Mouse (Mus musculus): Measurements from ENCODE around the gene Rpl19. TPM values are rescaled to one million over a fixed set of nuclear protein-coding genes. Genes with fewer than 3 reads are reported as not detected.

Rpl19 gene
- polyA plus RNA-seq, 1 experiment from 2014 or later, result 942 TPM

- Histone ChIP-seq H3K27me3 (ENCODE audit: control insufficient read depth, insufficient read depth, low read length) (peaks cover 6% of the 10 kb centered on the region; the same call in 1 of the 2 replicates), H3K4me3 (replicated peaks; ENCODE audit: low read length) (0 out of 2 replicates have a peak overlapping the region, but pooled peaks have one; percentile 1), H3K4me2 (ENCODE audit: low read depth, low read length) (peak overlapping the region; percentile 39), H3K36me3 (ENCODE audit: control insufficient read depth, insufficient read depth, low read length) (no peaks in the 10 kb centered on the region), H3K4me1 (ENCODE audit: control insufficient read depth, insufficient read depth, low read length) (peaks cover 6% of the 10 kb centered on the region; the same call in 1 of the 2 replicates), H3K27ac (ENCODE audit: low read length) (no peak overlapping the region), H3K9ac (ENCODE audit: low read length) (no peak overlapping the region), H3K9me3 (replicated peaks; ENCODE audit: control insufficient read depth, low read length) (no peaks in the 10 kb centered on the region)
- WGBS, result 51% methylated on average over 17 of the region's 17 CpGs
- ATAC-seq (ENCODE audit: insufficient read depth, low FRiP score), result no peak
Observed at GRCm38 (mm10) chr11:98003171-98003671, 23.3 kb upstream of the Rpl19 start.

- WGBS, result 65% methylated on average over 8 of the region's 8 CpGs
- Histone ChIP-seq H3K4me1 (ENCODE audit: control insufficient read depth, insufficient read depth, low read length) (peaks cover 6% of the 10 kb centered on the region; the same call in 1 of the 2 replicates), H3K4me3 (replicated peaks; ENCODE audit: low read length) (no peak overlapping the region), H3K9ac (ENCODE audit: low read length) (no peak overlapping the region), H3K9me3 (replicated peaks; ENCODE audit: control insufficient read depth, low read length) (no peaks in the 10 kb centered on the region), H3K36me3 (ENCODE audit: control insufficient read depth, insufficient read depth, low read length) (no peaks in the 10 kb centered on the region), H3K4me2 (ENCODE audit: low read depth, low read length) (no peak overlapping the region), H3K27ac (ENCODE audit: low read length) (no peak overlapping the region), H3K27me3 (ENCODE audit: control insufficient read depth, insufficient read depth, low read length) (peaks cover 6% of the 10 kb centered on the region; the same call in 1 of the 2 replicates)
- ATAC-seq (ENCODE audit: insufficient read depth, low FRiP score), result no peak
Observed at GRCm38 (mm10) chr11:98004161-98004560, 22.3 kb upstream of the Rpl19 start.

GRCm38 (mm10) chr11:98005076-98005475 lies 21.4 kb upstream of the Rpl19 start:
- Histone ChIP-seq H3K4me1 (ENCODE audit: control insufficient read depth, insufficient read depth, low read length) (peaks cover 6% of the 10 kb centered on the region; the same call in 1 of the 2 replicates), H3K9ac (ENCODE audit: low read length) (no peak overlapping the region), H3K27ac (ENCODE audit: low read length) (no peak overlapping the region; the same call in 1 of the 2 replicates), H3K36me3 (ENCODE audit: control insufficient read depth, insufficient read depth, low read length) (no peaks in the 10 kb centered on the region), H3K4me2 (ENCODE audit: low read depth, low read length) (0 out of 2 replicates have a peak overlapping the region, but pooled peaks have one; percentile 12), H3K4me3 (replicated peaks; ENCODE audit: low read length) (no peak overlapping the region), H3K9me3 (replicated peaks; ENCODE audit: control insufficient read depth, low read length) (no peaks in the 10 kb centered on the region), H3K27me3 (ENCODE audit: control insufficient read depth, insufficient read depth, low read length) (peaks cover 5% of the 10 kb centered on the region; the same call in 1 of the 2 replicates)
- ATAC-seq (ENCODE audit: insufficient read depth, low FRiP score), result peak; percentile 54
- WGBS, result 50% methylated on average over 13 of the region's 13 CpGs

GRCm38 (mm10) chr11:98005686-98006085 lies 20.8 kb upstream of the Rpl19 start:
- no peak overlapping the region for H3K9ac ChIP-seq (ENCODE audit: low read length)
- H3K36me3 ChIP-seq (ENCODE audit: control insufficient read depth, insufficient read depth, low read length), result no peaks in the 10 kb centered on the region
- H3K4me3 ChIP-seq (replicated peaks; ENCODE audit: low read length), result no peak overlapping the region
- no peak for ATAC-seq (ENCODE audit: insufficient read depth, low FRiP score)
- no peaks in the 10 kb centered on the region for H3K9me3 ChIP-seq (replicated peaks; ENCODE audit: control insufficient read depth, low read length)
- H3K27ac ChIP-seq (ENCODE audit: low read length), result no peak overlapping the region; the same call in 1 of the 2 replicates
- 81% methylated on average over 10 of the region's 10 CpGs for WGBS
- H3K4me2 ChIP-seq (ENCODE audit: low read depth, low read length), result no peak overlapping the region
- peaks cover 6% of the 10 kb centered on the region; the same call in 1 of the 2 replicates for H3K4me1 ChIP-seq (ENCODE audit: control insufficient read depth, insufficient read depth, low read length)
- H3K27me3 ChIP-seq (ENCODE audit: control insufficient read depth, insufficient read depth, low read length), result no peaks in the 10 kb centered on the region; the same call in 1 of the 2 replicates

GRCm38 (mm10) chr11:98008087-98008486 lies 18.4 kb upstream of the Rpl19 start:
- H3K27me3 ChIP-seq (ENCODE audit: control insufficient read depth, insufficient read depth, low read length), result no peaks in the 10 kb centered on the region
- no peaks in the 10 kb centered on the region for H3K36me3 ChIP-seq (ENCODE audit: control insufficient read depth, insufficient read depth, low read length)
- 76% methylated on average over 11 of the region's 11 CpGs for WGBS
- no peak for ATAC-seq (ENCODE audit: insufficient read depth, low FRiP score)
- no peaks in the 10 kb centered on the region for H3K9me3 ChIP-seq (replicated peaks; ENCODE audit: control insufficient read depth, low read length)
- no peak overlapping the region for H3K4me3 ChIP-seq (replicated peaks; ENCODE audit: low read length)
- H3K27ac ChIP-seq (ENCODE audit: low read length), result no peak overlapping the region
- no peak overlapping the region for H3K4me2 ChIP-seq (ENCODE audit: low read depth, low read length)
- no peak overlapping the region for H3K9ac ChIP-seq (ENCODE audit: low read length)
- 0 out of 2 replicates have a peak, but pooled peaks cover 2% of the 10 kb centered on the region for H3K4me1 ChIP-seq (ENCODE audit: control insufficient read depth, insufficient read depth, low read length)

- Histone ChIP-seq H3K36me3 (ENCODE audit: control insufficient read depth, insufficient read depth, low read length) (no peaks in the 10 kb centered on the region), H3K9me3 (replicated peaks; ENCODE audit: control insufficient read depth, low read length) (no peaks in the 10 kb centered on the region), H3K4me3 (replicated peaks; ENCODE audit: low read length) (no peak overlapping the region), H3K4me2 (ENCODE audit: low read depth, low read length) (no peak overlapping the region), H3K9ac (ENCODE audit: low read length) (no peak overlapping the region), H3K27ac (ENCODE audit: low read length) (no peak overlapping the region), H3K4me1 (ENCODE audit: control insufficient read depth, insufficient read depth, low read length) (no peaks in the 10 kb centered on the region), H3K27me3 (ENCODE audit: control insufficient read depth, insufficient read depth, low read length) (no peaks in the 10 kb centered on the region)
- no peak for ATAC-seq (ENCODE audit: insufficient read depth, low FRiP score)
- WGBS, result 55% methylated on average over 9 of the region's 9 CpGs
Observed at GRCm38 (mm10) chr11:98011716-98012115, 14.8 kb upstream of the Rpl19 start.

GRCm38 (mm10) chr11:98012831-98013230 lies 13.7 kb upstream of the Rpl19 start:
- no peak overlapping the region for H3K27ac ChIP-seq (ENCODE audit: low read length)
- H3K4me3 ChIP-seq (replicated peaks; ENCODE audit: low read length), result no peak overlapping the region
- ATAC-seq (ENCODE audit: insufficient read depth, low FRiP score), result no peak
- no peaks in the 10 kb centered on the region for H3K4me1 ChIP-seq (ENCODE audit: control insufficient read depth, insufficient read depth, low read length)
- H3K9ac ChIP-seq (ENCODE audit: low read length), result no peak overlapping the region
- no peaks in the 10 kb centered on the region for H3K36me3 ChIP-seq (ENCODE audit: control insufficient read depth, insufficient read depth, low read length)
- H3K4me2 ChIP-seq (ENCODE audit: low read depth, low read length), result no peak overlapping the region
- no peaks in the 10 kb centered on the region for H3K27me3 ChIP-seq (ENCODE audit: control insufficient read depth, insufficient read depth, low read length)
- WGBS, result 74% methylated on average over 10 of the region's 10 CpGs
- no peaks in the 10 kb centered on the region for H3K9me3 ChIP-seq (replicated peaks; ENCODE audit: control insufficient read depth, low read length)

GRCm38 (mm10) chr11:98016177-98016576 lies 10.3 kb upstream of the Rpl19 start:
- H3K9me3 ChIP-seq (replicated peaks; ENCODE audit: control insufficient read depth, low read length), result no peaks in the 10 kb centered on the region
- no peaks in the 10 kb centered on the region for H3K36me3 ChIP-seq (ENCODE audit: control insufficient read depth, insufficient read depth, low read length)
- WGBS, result 83% methylated on average over 5 of the region's 5 CpGs
- H3K4me1 ChIP-seq (ENCODE audit: control insufficient read depth, insufficient read depth, low read length), result peaks cover 15% of the 10 kb centered on the region; the same call in 1 of the 2 replicates
- ATAC-seq (ENCODE audit: insufficient read depth, low FRiP score), result no peak
- H3K27me3 ChIP-seq (ENCODE audit: control insufficient read depth, insufficient read depth, low read length), result no peaks in the 10 kb centered on the region
- H3K9ac ChIP-seq (ENCODE audit: low read length), result no peak overlapping the region
- H3K4me2 ChIP-seq (ENCODE audit: low read depth, low read length), result no peak overlapping the region
- H3K4me3 ChIP-seq (replicated peaks; ENCODE audit: low read length), result no peak overlapping the region
- H3K27ac ChIP-seq (ENCODE audit: low read length), result no peak overlapping the region

- peaks cover 19% of the 10 kb centered on the region; the same call in 1 of the 2 replicates for H3K4me1 ChIP-seq (ENCODE audit: control insufficient read depth, insufficient read depth, low read length)
- no peak for ATAC-seq (ENCODE audit: insufficient read depth, low FRiP score)
- WGBS, result 69% methylated on average over 4 of the region's 4 CpGs
- no peak overlapping the region for H3K27ac ChIP-seq (ENCODE audit: low read length)
- no peaks in the 10 kb centered on the region for H3K36me3 ChIP-seq (ENCODE audit: control insufficient read depth, insufficient read depth, low read length)
- no peaks in the 10 kb centered on the region for H3K9me3 ChIP-seq (replicated peaks; ENCODE audit: control insufficient read depth, low read length)
- H3K27me3 ChIP-seq (ENCODE audit: control insufficient read depth, insufficient read depth, low read length), result no peaks in the 10 kb centered on the region
- no peak overlapping the region for H3K4me2 ChIP-seq (ENCODE audit: low read depth, low read length)
- H3K9ac ChIP-seq (ENCODE audit: low read length), result no peak overlapping the region
- H3K4me3 ChIP-seq (replicated peaks; ENCODE audit: low read length), result no peak overlapping the region
Observed at GRCm38 (mm10) chr11:98016824-98017223, 9.7 kb upstream of the Rpl19 start.

Measured in stomach, embryonic 16.5 days (tissue).